In genomic region chr13:3700752-3701151, GRCm38 (mm10) we compare ENCODE assay signal across 22 mouse cellular contexts.
DNase-seq lines count a peak whose midpoint lies in the region; ATAC-seq and TF ChIP-seq lines count a peak whose summit lies in the region.
"Had no signal": no experiment of that assay in that cellular context is flagged by ENCODE, and none has a peak within 500 bp of the region (broad histone marks: within the 10 kb centered on the region; RNA-seq: fewer than 3 reads in every experiment).

No protein-coding gene starts in this region.

- H3K4me3 ChIP-seq in lung, embryonic 16.5 days (ENCODE audit: low read length) = no peak overlapping the region
- H3K4me3 ChIP-seq in lung, adult 2 months (replicated peaks; ENCODE audit: extremely low read depth, low read depth, low read length) = no peak overlapping the region
- H3K4me3 ChIP-seq in intestine, embryonic 15.5 days (replicated peaks) = no peak overlapping the region
- no peak overlapping the region for H3K4me3 ChIP-seq in kidney, embryonic 16.5 days (ENCODE audit: low read length)
- H3K4me3 ChIP-seq in stomach, embryonic 16.5 days (replicated peaks; ENCODE audit: low read length) = no peak overlapping the region
- H3K4me3 ChIP-seq in liver, postnatal 0 days (ENCODE audit: low read depth, low read length) = no peak overlapping the region
- no peak overlapping the region for H3K4me3 ChIP-seq in hindbrain, embryonic 12.5 days
- H3K4me3 ChIP-seq: embryonic facial prominence, embryonic 12.5 days; hindbrain, embryonic 15.5 days; layer of hippocampus, adult 2 months; left cerebral cortex, adult 2 months; limb, embryonic 12.5 days; liver, embryonic 15.5 days; megakaryocyte, embryonic 14.5 days; midbrain, embryonic 15.5 days had no signal

- 41% methylated on average over 4 of the region's 4 CpGs for WGBS in lung, embryonic 16.5 days
- WGBS in lung, adult 2 months = 49% methylated on average over 4 of the region's 4 CpGs
- WGBS in intestine, embryonic 15.5 days = 55% methylated on average over 4 of the region's 4 CpGs
- 47% methylated on average over 4 of the region's 4 CpGs for WGBS in kidney, embryonic 16.5 days
- 68% methylated on average over 4 of the region's 4 CpGs for WGBS in stomach, embryonic 16.5 days
- WGBS in liver, postnatal 0 days (ENCODE audit: insufficient replicate concordance) = 30% methylated on average over 4 of the region's 4 CpGs
- 80% methylated on average over 4 of the region's 4 CpGs for WGBS in hindbrain, embryonic 12.5 days

- ATAC-seq in lung, embryonic 16.5 days (ENCODE audit: low read depth) = peak; percentile 57; the same call in 1 of the 2 replicates
- peak; percentile 93 for ATAC-seq in intestine, embryonic 15.5 days
- ATAC-seq in kidney, embryonic 16.5 days (ENCODE audit: low FRiP score, low TSS enrichment) = peak; percentile 62
- ATAC-seq in stomach, embryonic 16.5 days (ENCODE audit: insufficient read depth, low FRiP score) = peak; percentile 40; the same call in 1 of the 2 replicates
- no peak for ATAC-seq in liver, postnatal 0 days
- ATAC-seq in hindbrain, embryonic 12.5 days (ENCODE audit: low FRiP score) = no peak
- ATAC-seq: midbrain, embryonic 15.5 days had no signal

- no peak for DNase-seq in lung, adult 2 months
- no peak for DNase-seq in liver, postnatal 0 days
- DNase-seq in retina, embryonic 14.5 days (ENCODE audit: low spot score) = no peak
- DNase-seq: adrenal gland, postnatal 25 days; cerebellum, adult 2 months; gastrocnemius, postnatal 25 days; retina, postnatal 1 day; right cerebral cortex, postnatal 4 days; thymus, adult 18-20 months had no signal

- peaks cover 3% of the 10 kb centered on the region; the same call in 1 of the 2 replicates for H3K4me1 ChIP-seq in lung, embryonic 16.5 days (replicated peaks; ENCODE audit: control insufficient read depth, insufficient read depth, low read length)
- H3K4me1 ChIP-seq in lung, adult 2 months (ENCODE audit: control insufficient read depth, insufficient read depth, low read length) = no peaks in the 10 kb centered on the region
- no peaks in the 10 kb centered on the region for H3K4me1 ChIP-seq in intestine, embryonic 15.5 days (replicated peaks)
- H3K4me1 ChIP-seq in kidney, embryonic 16.5 days (ENCODE audit: insufficient read depth, low read length) = peaks cover 13% of the 10 kb centered on the region; the same call in 1 of the 2 replicates
- no peaks in the 10 kb centered on the region for H3K4me1 ChIP-seq in stomach, embryonic 16.5 days (ENCODE audit: control insufficient read depth, insufficient read depth, low read length)
- no peaks in the 10 kb centered on the region for H3K4me1 ChIP-seq in liver, postnatal 0 days (ENCODE audit: insufficient read depth)
- H3K4me1 ChIP-seq in hindbrain, embryonic 12.5 days = no peaks in the 10 kb centered on the region
- H3K4me1 ChIP-seq: hindbrain, embryonic 15.5 days; liver, embryonic 15.5 days; megakaryocyte, embryonic 14.5 days; midbrain, embryonic 15.5 days had no signal

- H3K36me3 ChIP-seq in lung, embryonic 16.5 days (ENCODE audit: control insufficient read depth, insufficient read depth, low read length) = no peaks in the 10 kb centered on the region
- no peaks in the 10 kb centered on the region for H3K36me3 ChIP-seq in intestine, embryonic 15.5 days
- H3K36me3 ChIP-seq in kidney, embryonic 16.5 days (ENCODE audit: insufficient read depth, low read length) = no peaks in the 10 kb centered on the region
- H3K36me3 ChIP-seq in stomach, embryonic 16.5 days (ENCODE audit: control insufficient read depth, insufficient read depth, low read length) = no peaks in the 10 kb centered on the region
- H3K36me3 ChIP-seq in liver, postnatal 0 days (replicated peaks; ENCODE audit: insufficient read depth, low read length) = no peaks in the 10 kb centered on the region
- no peaks in the 10 kb centered on the region for H3K36me3 ChIP-seq in hindbrain, embryonic 12.5 days
- H3K36me3 ChIP-seq: embryonic facial prominence, embryonic 12.5 days; hindbrain, embryonic 15.5 days; limb, embryonic 12.5 days; liver, embryonic 15.5 days; midbrain, embryonic 15.5 days had no signal

- no peak overlapping the region for H3K4me2 ChIP-seq in lung, embryonic 16.5 days (ENCODE audit: low read depth, low read length)
- H3K4me2 ChIP-seq in intestine, embryonic 15.5 days (replicated peaks) = no peak overlapping the region
- H3K4me2 ChIP-seq in kidney, embryonic 16.5 days (replicated peaks; ENCODE audit: low read depth, low read length) = no peak overlapping the region
- H3K4me2 ChIP-seq in stomach, embryonic 16.5 days (ENCODE audit: low read depth, low read length) = no peak overlapping the region
- no peak overlapping the region for H3K4me2 ChIP-seq in liver, postnatal 0 days (ENCODE audit: low read depth, low read length)
- no peak overlapping the region for H3K4me2 ChIP-seq in hindbrain, embryonic 12.5 days (replicated peaks)
- H3K4me2 ChIP-seq: embryonic facial prominence, embryonic 12.5 days; hindbrain, embryonic 15.5 days; limb, embryonic 12.5 days; liver, embryonic 15.5 days; midbrain, embryonic 15.5 days had no signal

- H3K27me3 ChIP-seq in lung, embryonic 16.5 days (ENCODE audit: control insufficient read depth, insufficient read depth, low read depth, low read length) = no peaks in the 10 kb centered on the region
- no peaks in the 10 kb centered on the region for H3K27me3 ChIP-seq in intestine, embryonic 15.5 days (replicated peaks)
- H3K27me3 ChIP-seq in kidney, embryonic 16.5 days (ENCODE audit: insufficient read depth, low read length) = no peaks in the 10 kb centered on the region
- H3K27me3 ChIP-seq in stomach, embryonic 16.5 days (ENCODE audit: control insufficient read depth, insufficient read depth, low read length) = no peaks in the 10 kb centered on the region
- no peaks in the 10 kb centered on the region for H3K27me3 ChIP-seq in liver, postnatal 0 days (ENCODE audit: insufficient read depth, low read length)
- H3K27me3 ChIP-seq in hindbrain, embryonic 12.5 days = no peaks in the 10 kb centered on the region
- H3K27me3 ChIP-seq: embryonic facial prominence, embryonic 12.5 days; hindbrain, embryonic 15.5 days; limb, embryonic 12.5 days; liver, embryonic 15.5 days; midbrain, embryonic 15.5 days had no signal

- TF ChIP-seq CTCF in lung, adult 2 months (IDR thresholded peaks at IDR 0.05; ENCODE audit: insufficient read depth, low read length) = no peak
- no peak for TF ChIP-seq CTCF in liver, postnatal 0 days (IDR thresholded peaks at IDR 0.05; ENCODE audit: low read depth)

- H3K9ac ChIP-seq in lung, embryonic 16.5 days (ENCODE audit: low read length) = no peak overlapping the region
- no peak overlapping the region for H3K9ac ChIP-seq in intestine, embryonic 15.5 days
- H3K9ac ChIP-seq in kidney, embryonic 16.5 days (replicated peaks; ENCODE audit: low read length) = no peak overlapping the region
- no peak overlapping the region for H3K9ac ChIP-seq in stomach, embryonic 16.5 days (ENCODE audit: low read length)
- H3K9ac ChIP-seq in liver, postnatal 0 days (replicated peaks) = no peak overlapping the region
- no peak overlapping the region for H3K9ac ChIP-seq in hindbrain, embryonic 12.5 days
- H3K9ac ChIP-seq: embryonic facial prominence, embryonic 12.5 days; hindbrain, embryonic 15.5 days; limb, embryonic 12.5 days; liver, embryonic 15.5 days; midbrain, embryonic 15.5 days had no signal

- TF ChIP-seq EP300 in liver, postnatal 0 days (IDR thresholded peaks at IDR 0.05; ENCODE audit: low read depth) = no peak

- no peaks in the 10 kb centered on the region for H3K9me3 ChIP-seq in lung, embryonic 16.5 days (ENCODE audit: control insufficient read depth, low read length)
- H3K9me3 ChIP-seq in intestine, embryonic 15.5 days = no peaks in the 10 kb centered on the region
- H3K9me3 ChIP-seq in kidney, embryonic 16.5 days (ENCODE audit: low read length) = no peaks in the 10 kb centered on the region
- H3K9me3 ChIP-seq in stomach, embryonic 16.5 days (replicated peaks; ENCODE audit: control insufficient read depth, low read length) = no peaks in the 10 kb centered on the region
- H3K9me3 ChIP-seq in liver, postnatal 0 days (ENCODE audit: low read length) = no peaks in the 10 kb centered on the region
- no peaks in the 10 kb centered on the region for H3K9me3 ChIP-seq in hindbrain, embryonic 12.5 days (replicated peaks)
- H3K9me3 ChIP-seq: embryonic facial prominence, embryonic 12.5 days; hindbrain, embryonic 15.5 days; limb, embryonic 12.5 days; liver, embryonic 15.5 days; megakaryocyte, embryonic 14.5 days; midbrain, embryonic 15.5 days had no signal

- peak overlapping the region; percentile 12; the same call in 1 of the 2 replicates for H3K27ac ChIP-seq in lung, embryonic 16.5 days (ENCODE audit: low read length)
- H3K27ac ChIP-seq in intestine, embryonic 15.5 days = peak overlapping the region; percentile 37; the same call in 1 of the 2 replicates
- H3K27ac ChIP-seq in kidney, embryonic 16.5 days (ENCODE audit: low read length) = peak overlapping the region; percentile 31; the same call in 1 of the 2 replicates
- no peak overlapping the region for H3K27ac ChIP-seq in stomach, embryonic 16.5 days (ENCODE audit: low read length)
- no peak overlapping the region for H3K27ac ChIP-seq in liver, postnatal 0 days (ENCODE audit: low read depth)
- H3K27ac ChIP-seq in hindbrain, embryonic 12.5 days = no peak overlapping the region
- H3K27ac ChIP-seq: embryonic facial prominence, embryonic 12.5 days; hindbrain, embryonic 15.5 days; layer of hippocampus, adult 2 months; left cerebral cortex, adult 2 months; limb, embryonic 12.5 days; liver, embryonic 15.5 days; midbrain, embryonic 15.5 days had no signal

- no peak for TF ChIP-seq POLR2A in lung, adult 2 months (IDR thresholded peaks at IDR 0.05; ENCODE audit: borderline replicate concordance, extremely low read depth, low read depth, low read length)

Comparison
In these comparisons a context has a peak if more than half of its experiments do, and no peak if none do; other contexts are left out.
1. ATAC-seq: peak in lung, embryonic 16.5 days (single experiment), intestine, embryonic 15.5 days (single experiment), kidney, embryonic 16.5 days (single experiment) and stomach, embryonic 16.5 days (single experiment); none in liver, postnatal 0 days (single experiment) and hindbrain, embryonic 12.5 days (single experiment).
2. H3K27ac ChIP-seq: peak in lung, embryonic 16.5 days (single experiment), intestine, embryonic 15.5 days (single experiment) and kidney, embryonic 16.5 days (single experiment); none in stomach, embryonic 16.5 days (single experiment), liver, postnatal 0 days (single experiment) and hindbrain, embryonic 12.5 days (single experiment).